Mouse (Mus musculus) limb, embryonic 13.5 days (tissue): ENCODE data around the gene Olfr695. TPM values are rescaled to one million over a fixed set of nuclear protein-coding genes. Genes with fewer than 3 reads are reported as not detected.

Source experiments
- ATAC-seq: fragments of 200-750 bp; cut with Nextera tagmentation; 2 replicates; pipeline ENCODE4 v1.8.0; 2017; ENCODE audit warnings: low read depth, moderate number of reproducible peaks, moderate TSS enrichment; ENCODE audit not compliant: low FRiP score
- H3K27ac ChIP-seq: fragments of 300-500 bp; sonication (generic); 2 replicates; pipeline ENCODE4 v1.5.1; 2015; ENCODE audit warnings: inconsistent platforms, mild to moderate bottlenecking, moderate library complexity
- H3K27me3 ChIP-seq: fragments of 300-500 bp; sonication (generic); 2 replicates; pipeline ENCODE4 v1.6.1; 2015; ENCODE audit warnings: mild to moderate bottlenecking, inconsistent platforms
- H3K36me3 ChIP-seq: fragments of 300-500 bp; sonication (generic); 2 replicates; pipeline ENCODE4 v1.6.1; 2015; ENCODE audit warnings: inconsistent platforms, mild to moderate bottlenecking, moderate library complexity
- H3K4me1 ChIP-seq: fragments of 300-500 bp; sonication (generic); 2 replicates; pipeline ENCODE4 v1.6.1; 2015; ENCODE audit warnings: inconsistent platforms
- H3K4me2 ChIP-seq: fragments of 300-500 bp; sonication (generic); replicated peaks from 2 replicates; pipeline ENCODE4 v1.6.1; 2015; ENCODE audit warnings: inconsistent platforms, mild to moderate bottlenecking, moderate library complexity
- H3K4me3 ChIP-seq: fragments of 300-500 bp; sonication (generic); 2 replicates; pipeline ENCODE4 v1.5.1; 2015; ENCODE audit warnings: moderate library complexity, mild to moderate bottlenecking, inconsistent platforms
- H3K9ac ChIP-seq: fragments of 300-500 bp; sonication (generic); 2 replicates; pipeline ENCODE4 v1.6.1; 2015; ENCODE audit warnings: mild to moderate bottlenecking, inconsistent platforms
- H3K9me3 ChIP-seq: fragments of 300-500 bp; sonication (generic); 2 replicates; pipeline ENCODE4 v1.6.1; 2016; ENCODE audit warnings: inconsistent platforms
- whole genome bisulfite sequencing: fragments of 180-500 bp; shearing (Covaris S2); methylation state at CpG from one replicate; pipeline ENCODE4 v1.1.7; 2015; 5-methylcytosine and 5-hydroxymethylcytosine counted together
- polyA plus RNA-seq: library from polyadenylated mRNA; unstranded; fragments of >200 nt; fragmentation: Nextera tagmentation; extraction: Ambion mirVana; gene quantifications from 2 replicates; pipeline ENCODE4 v1.2.1, GENCODE M21; 2015

Gene Olfr695
- polyA plus RNA-seq, 1 experiment from 2014 or later: not detected

DNA sequence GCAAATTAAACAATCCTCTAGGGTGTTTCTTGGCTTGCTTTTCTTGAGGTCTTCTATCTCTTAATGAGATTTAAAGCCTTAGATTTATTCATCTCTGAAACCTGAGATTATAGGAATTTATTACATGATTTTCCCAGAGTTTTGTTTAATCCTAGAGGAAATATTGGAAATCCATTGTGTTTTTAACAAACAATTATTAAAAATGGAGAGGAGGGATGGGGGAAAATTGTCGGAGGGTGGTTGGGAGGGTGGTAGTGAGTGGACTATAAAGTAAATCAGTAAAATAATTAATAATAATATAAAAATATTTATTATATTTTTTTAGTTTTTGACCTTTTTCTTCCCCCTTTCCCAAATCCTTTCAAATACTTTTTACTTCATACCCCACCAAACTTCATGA lies 24.5 kb downstream of the Olfr695 start, which contains the start of gene Olfr694:
Olfr694 (minus strand) TSS at position 101 of the 400 bp plus-strand sequence.
- Histone ChIP-seq H3K4me2 (no peak within 1 kb of the TSS), H3K9me3 (no peaks in the 10 kb centered on the region), H3K9ac (no peak within 1 kb of the TSS), H3K36me3 (no peaks in the 10 kb centered on the region), H3K27me3 (no peaks in the 10 kb centered on the region), H3K27ac (no peak within 1 kb of the TSS), H3K4me3 (no peak within 1 kb of the TSS), H3K4me1 (no peaks in the 10 kb centered on the region)
- WGBS: 90% methylated on average over 1 of the region's 1 CpGs
- ATAC-seq: no peak

DNA sequence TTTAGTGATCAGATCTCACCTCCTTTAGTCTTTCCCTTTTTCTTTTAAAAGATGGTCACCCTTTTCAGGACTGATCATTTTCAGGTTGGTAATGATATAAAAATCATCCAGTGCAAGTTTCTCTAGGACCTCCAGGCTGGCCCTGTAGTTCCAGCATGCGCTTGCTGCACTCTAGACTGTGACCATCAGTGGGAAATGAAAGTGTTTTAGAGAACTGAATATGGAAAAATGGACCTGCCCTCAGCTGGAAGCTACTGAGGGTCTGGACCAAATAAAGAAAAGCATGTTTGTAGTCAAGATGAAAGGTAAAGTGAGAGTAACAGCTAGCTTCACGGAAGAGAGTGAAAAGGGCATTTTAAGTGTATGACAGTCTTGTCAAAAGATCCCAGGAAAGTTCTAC lies 30.8 kb downstream of the Olfr695 start:
- H3K4me3 ChIP-seq: no peak overlapping the region
- no peaks in the 10 kb centered on the region for H3K36me3 ChIP-seq
- H3K27me3 ChIP-seq: no peaks in the 10 kb centered on the region
- H3K4me2 ChIP-seq: no peak overlapping the region
- WGBS: 84% methylated on average over 2 of the region's 2 CpGs
- no peak overlapping the region for H3K9ac ChIP-seq
- H3K27ac ChIP-seq: no peak overlapping the region
- H3K9me3 ChIP-seq: no peaks in the 10 kb centered on the region
- no peak for ATAC-seq
- no peaks in the 10 kb centered on the region for H3K4me1 ChIP-seq

DNA sequence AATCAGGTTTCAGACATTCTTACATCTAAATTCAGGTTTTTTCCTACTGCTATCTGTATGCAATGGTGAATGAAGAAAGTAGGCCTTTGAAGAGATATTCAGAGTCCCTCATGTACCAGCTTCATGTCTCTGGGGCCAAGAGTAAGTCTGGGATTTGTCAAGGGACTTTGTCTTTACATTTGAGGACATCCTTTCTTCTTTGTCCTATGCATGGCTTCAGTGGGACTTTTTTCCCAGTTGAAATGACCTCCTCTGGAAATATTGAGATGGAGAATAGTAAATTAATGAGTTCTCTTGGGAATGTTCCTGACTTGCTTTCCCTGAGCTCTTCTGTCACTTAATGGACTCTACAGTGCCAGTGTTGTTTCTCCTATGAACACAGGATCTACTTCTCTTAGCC lies 35.7 kb downstream of the Olfr695 start, which contains the start of gene Olfr693:
Olfr693 (minus strand) TSS at position 101 of the 400 bp plus-strand sequence.
- ATAC-seq: no peak
- Histone ChIP-seq H3K4me2 (no peak within 1 kb of the TSS), H3K27me3 (no peaks in the 10 kb centered on the region), H3K36me3 (no peaks in the 10 kb centered on the region), H3K27ac (no peak within 1 kb of the TSS), H3K4me3 (no peak within 1 kb of the TSS), H3K4me1 (no peaks in the 10 kb centered on the region), H3K9me3 (no peaks in the 10 kb centered on the region), H3K9ac (no peak within 1 kb of the TSS)

Other genes starting within 250 kb of the Olfr695 start
- gene Olfr693, start 35.8 kb downstream of the Olfr695 start, polyA plus RNA-seq: not detected in 2 replicates
- not detected in 2 replicates for gene Olfr694, start 24.6 kb downstream of the Olfr695 start, polyA plus RNA-seq
- gene Olfr697, start 26.0 kb upstream of the Olfr695 start, polyA plus RNA-seq: not detected in 2 replicates
- not detected in 2 replicates for gene Olfr698, start 39.0 kb upstream of the Olfr695 start, polyA plus RNA-seq
- gene Olfr699, start 76.8 kb upstream of the Olfr695 start, polyA plus RNA-seq: not detected in 2 replicates
- not detected in 2 replicates for gene Olfr700, start 92.4 kb upstream of the Olfr695 start, polyA plus RNA-seq
- not detected in 2 replicates for gene Olfr701, start 97.7 kb upstream of the Olfr695 start, polyA plus RNA-seq
- gene Olfr702, start 117.5 kb upstream of the Olfr695 start, polyA plus RNA-seq: not detected in 2 replicates
- not detected in 2 replicates for gene Olfr703, start 127.0 kb upstream of the Olfr695 start, polyA plus RNA-seq
- gene Olfr704, start 146.8 kb upstream of the Olfr695 start, polyA plus RNA-seq: not detected in 2 replicates
- not detected in 2 replicates for gene Olfr705, start 160.5 kb upstream of the Olfr695 start, polyA plus RNA-seq
- gene Olfr706, start 171.8 kb upstream of the Olfr695 start, polyA plus RNA-seq: not detected in 2 replicates
- gene Olfr707, start 184.8 kb upstream of the Olfr695 start, polyA plus RNA-seq: not detected in 2 replicates
- not detected in 2 replicates for gene Olfr1532-ps1, start 191.6 kb upstream of the Olfr695 start, polyA plus RNA-seq
- gene Olfr709-ps1, start 215.8 kb upstream of the Olfr695 start, polyA plus RNA-seq: not detected in 2 replicates
- gene Olfr710, start 231.9 kb upstream of the Olfr695 start, polyA plus RNA-seq: not detected in 2 replicates
- not detected in 2 replicates for gene Olfr6, start 247.5 kb upstream of the Olfr695 start, polyA plus RNA-seq